Mouse (Mus musculus) hindbrain, postnatal 0 days (tissue): ENCODE results near the gene Gm48551. TPM values are rescaled to one million over a fixed set of nuclear protein-coding genes. Genes with fewer than 3 reads are reported as not detected.

Source experiments
- ATAC-seq: fragments of 200-750 bp; cut with Nextera tagmentation; 2 replicates; pipeline ENCODE4 v1.8.0; 2017; ENCODE audit warnings: mild to moderate bottlenecking, moderate TSS enrichment, moderate library complexity
- DNase-seq: peaks from one replicate; pipeline ENCODE4 v3.0.0-alpha.2; 2015; ENCODE audit warnings: low spot score
- H3K27ac ChIP-seq: fragments of 300-500 bp; sonication (generic); 2 replicates; pipeline ENCODE4 v1.5.1; 2014; ENCODE audit warnings: mild to moderate bottlenecking
- H3K27me3 ChIP-seq: fragments of 300-500 bp; sonication (generic); 2 replicates; pipeline ENCODE4 v1.6.1; 2014; ENCODE audit warnings: low read length, mixed read lengths; ENCODE audit not compliant: insufficient read depth
- H3K36me3 ChIP-seq: fragments of 300-500 bp; sonication (generic); 2 replicates; pipeline ENCODE4 v1.6.1; 2014; ENCODE audit warnings: low read length, mixed read lengths; ENCODE audit not compliant: insufficient read depth
- H3K4me1 ChIP-seq: fragments of 300-500 bp; sonication (generic); 2 replicates; pipeline ENCODE4 v1.6.1; 2014; ENCODE audit warnings: antibody characterized with exemption, low read length, mixed read lengths; ENCODE audit not compliant: insufficient read depth
- H3K4me2 ChIP-seq: fragments of 300-500 bp; sonication (generic); 2 replicates; pipeline ENCODE4 v1.6.1; 2014; ENCODE audit warnings: low read depth, mild to moderate bottlenecking, low read length, moderate library complexity, mixed read lengths
- H3K4me3 ChIP-seq: fragments of 300-500 bp; sonication (generic); 2 replicates; pipeline ENCODE4 v1.5.1; 2014; ENCODE audit warnings: low read length
- H3K9ac ChIP-seq: fragments of 300-500 bp; sonication (generic); replicated peaks from 2 replicates; pipeline ENCODE4 v1.6.1; 2014; ENCODE audit warnings: mild to moderate bottlenecking, low read length, moderate library complexity, mixed read lengths
- H3K9me3 ChIP-seq: fragments of 300-500 bp; sonication (generic); 2 replicates; pipeline ENCODE4 v1.6.1; 2016; ENCODE audit warnings: low read length, mixed read lengths
- CTCF ChIP-seq: IDR thresholded peaks from 2 replicates; pipeline ENCODE4 v1.5.1; 2016; ENCODE audit warnings: antibody characterized with exemption, control low read depth, low read depth
- WGBS: fragments of 180-500 bp; shearing (Covaris S2); extraction: QIAGEN DNeasy Blood & Tissue Kit; methylation state at CpG from one replicate; pipeline ENCODE4 v1.1.7; 2014; 5-methylcytosine and 5-hydroxymethylcytosine counted together
- polyA plus RNA-seq: library from polyadenylated mRNA; unstranded; fragments of >200 nt; fragmentation: Nextera tagmentation; extraction: Ambion mirVana; gene quantifications from 2 replicates; pipeline ENCODE4 v1.2.1, GENCODE M21; 2015
- total RNA-seq: library from RNA; depleted of rRNA; stranded (reverse); fragments of >200 nt; gene quantifications from 2 replicates; pipeline ENCODE4 v1.2.3, GENCODE M21; 2014

Gene Gm48551
- total and polyA plus RNA-seq, 2 experiments from 2014 or later, result 3.3 to 5.3 TPM

- DNase-seq (no peak), ATAC-seq (no peak)
- no peak for TF ChIP-seq CTCF
- peak overlapping the region; percentile 22; the same call in 1 of the 2 replicates for H3K27ac ChIP-seq
- H3K9ac ChIP-seq, result no peak overlapping the region
- peaks cover 36% of the 10 kb centered on the region for H3K4me1 ChIP-seq
- no peak overlapping the region for H3K4me3 ChIP-seq
- H3K9me3 ChIP-seq, result no peaks in the 10 kb centered on the region
- H3K36me3 ChIP-seq, result no peaks in the 10 kb centered on the region
- H3K4me2 ChIP-seq, result no peak overlapping the region
- no peaks in the 10 kb centered on the region for H3K27me3 ChIP-seq
- WGBS, result 63% methylated on average over 17 of the region's 17 CpGs
These were observed 31.5 kb downstream of the Gm48551 start for GRCm38 (mm10) chr10:81415549-81416310.

DNA sequence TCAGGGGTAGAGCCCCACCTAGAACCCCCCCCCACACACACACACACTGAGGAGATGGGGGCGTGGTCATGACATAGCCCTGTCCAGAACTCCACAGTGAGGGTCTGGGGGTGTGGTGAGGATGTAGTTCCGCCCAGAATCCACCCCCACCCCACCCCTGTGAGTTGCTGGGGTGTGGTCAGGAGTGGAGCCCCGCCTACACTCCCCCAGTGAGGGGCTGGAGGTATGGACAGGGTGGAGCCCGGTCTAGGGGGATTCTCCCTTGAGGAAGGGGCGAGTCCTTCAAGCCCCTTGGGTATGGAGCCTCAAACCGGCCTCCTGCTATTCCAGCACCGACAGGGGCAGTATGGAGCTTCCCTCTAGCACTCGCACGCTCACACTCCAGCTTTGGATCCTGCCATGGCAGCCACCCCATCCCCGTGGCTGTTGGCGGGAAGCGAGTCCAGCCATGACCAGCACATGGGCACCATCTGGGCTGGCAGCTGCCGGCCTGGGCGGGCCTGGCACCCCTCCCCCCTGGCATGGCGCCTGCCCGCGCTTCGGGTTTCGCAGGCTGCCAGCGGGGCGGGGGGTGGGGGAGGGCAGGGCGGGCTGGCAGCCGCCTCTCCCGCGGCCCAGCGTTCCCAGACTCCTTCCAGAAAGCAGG, 32.4 kb downstream of the Gm48551 start:
- TF ChIP-seq CTCF, result peak; percentile 79
- 3% methylated on average over 18 of the region's 26 CpGs for WGBS
- H3K4me2 ChIP-seq, result peak overlapping the region; percentile 42
- 0 out of 2 replicates have a peak overlapping the region, but pooled peaks have one; percentile 28 for H3K9ac ChIP-seq
- ATAC-seq (peak; percentile 89), DNase-seq (peak; percentile 92)
- no peaks in the 10 kb centered on the region for H3K9me3 ChIP-seq
- peak overlapping the region; percentile 77 for H3K27ac ChIP-seq
- no peaks in the 10 kb centered on the region for H3K27me3 ChIP-seq
- H3K4me1 ChIP-seq, result peaks cover 30% of the 10 kb centered on the region
- no peaks in the 10 kb centered on the region for H3K36me3 ChIP-seq
- peak overlapping the region; percentile 13; the same call in 1 of the 2 replicates for H3K4me3 ChIP-seq

- H3K27me3 ChIP-seq, result no peaks in the 10 kb centered on the region
- no peak for ATAC-seq
- no peak overlapping the region for H3K4me3 ChIP-seq
- no peak for TF ChIP-seq CTCF
- DNase-seq, result no peak
- peak overlapping the region; percentile 77 for H3K27ac ChIP-seq
- H3K4me1 ChIP-seq, result peaks cover 24% of the 10 kb centered on the region
- H3K36me3 ChIP-seq, result no peaks in the 10 kb centered on the region
- H3K9me3 ChIP-seq, result no peaks in the 10 kb centered on the region
- H3K9ac ChIP-seq, result peak overlapping the region; percentile 28; the same call in 1 of the 2 replicates
- H3K4me2 ChIP-seq, result peak overlapping the region; percentile 42
- 41% methylated on average over 12 of the region's 12 CpGs for WGBS
These were observed 33.3 kb downstream of the Gm48551 start for GRCm38 (mm10) chr10:81417227-81418215.

GRCm38 (mm10) chr10:81418216-81419070, 34.2 kb downstream of the Gm48551 start:
- no peaks in the 10 kb centered on the region for H3K9me3 ChIP-seq
- TF ChIP-seq CTCF, result no peak
- H3K9ac ChIP-seq, result no peak overlapping the region
- H3K4me3 ChIP-seq, result no peak overlapping the region
- DNase-seq (no peak), ATAC-seq (no peak)
- no peaks in the 10 kb centered on the region for H3K27me3 ChIP-seq
- WGBS, result 45% methylated on average over 11 of the region's 11 CpGs
- 0 out of 2 replicates have a peak overlapping the region, but pooled peaks have one; percentile 77 for H3K27ac ChIP-seq
- no peaks in the 10 kb centered on the region for H3K36me3 ChIP-seq
- no peak overlapping the region for H3K4me2 ChIP-seq
- peaks cover 24% of the 10 kb centered on the region for H3K4me1 ChIP-seq

DNA sequence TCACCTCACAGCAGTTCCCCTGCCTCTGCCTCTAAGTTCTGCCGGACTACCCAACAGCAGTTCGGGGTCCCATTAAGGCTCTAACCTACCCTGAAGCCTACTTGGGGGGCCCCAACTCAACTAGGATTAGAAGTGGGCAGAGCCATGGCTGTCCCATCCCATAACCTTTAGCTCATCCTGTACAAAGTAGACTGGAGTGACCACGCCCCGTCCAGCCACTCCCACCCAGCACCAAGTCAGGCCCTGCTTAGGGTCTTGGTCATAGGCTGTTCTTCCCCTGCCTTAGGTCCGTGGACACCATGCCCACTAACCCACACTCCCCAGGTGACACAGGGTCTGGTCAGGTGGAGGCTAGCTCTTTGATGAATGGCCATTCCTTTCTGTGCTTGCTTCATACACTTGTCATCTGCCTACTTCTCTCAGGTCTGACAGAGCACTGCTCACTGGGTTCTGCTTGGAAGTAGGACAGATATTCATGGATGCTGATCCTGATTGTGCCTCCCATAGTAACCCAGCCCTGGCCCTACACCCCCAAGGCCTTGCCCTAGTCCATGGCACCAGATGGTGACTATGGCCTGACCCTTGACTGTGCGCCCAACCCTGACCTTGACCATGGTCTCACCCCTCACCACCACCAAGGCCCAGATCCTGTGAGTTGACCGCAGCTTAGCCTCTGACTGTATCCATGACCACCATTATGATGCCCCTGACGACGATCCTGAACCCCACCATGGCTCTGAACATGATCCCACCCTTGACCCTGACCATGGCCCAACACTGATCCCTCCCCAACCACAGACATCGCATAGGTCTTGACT, 35.1 kb downstream of the Gm48551 start:
- H3K4me1 ChIP-seq, result peaks cover 28% of the 10 kb centered on the region
- TF ChIP-seq CTCF, result no peak
- H3K4me2 ChIP-seq, result no peak overlapping the region
- no peak overlapping the region for H3K4me3 ChIP-seq
- 95% methylated on average over 10 of the region's 10 CpGs for WGBS
- no peaks in the 10 kb centered on the region for H3K36me3 ChIP-seq
- no peak overlapping the region for H3K27ac ChIP-seq
- no peaks in the 10 kb centered on the region for H3K27me3 ChIP-seq
- ATAC-seq (no peak), DNase-seq (no peak)
- H3K9ac ChIP-seq, result no peak overlapping the region
- H3K9me3 ChIP-seq, result no peaks in the 10 kb centered on the region
